Mouse (Mus musculus): ENCODE measurements around the gene Ltbp3. TPM values are rescaled to one million over a fixed set of nuclear protein-coding genes. Genes with fewer than 3 reads are reported as not detected.

Ltbp3 gene
- polyA plus RNA-seq, 1 experiment from 2014 or later = 22.3 TPM

DNA sequence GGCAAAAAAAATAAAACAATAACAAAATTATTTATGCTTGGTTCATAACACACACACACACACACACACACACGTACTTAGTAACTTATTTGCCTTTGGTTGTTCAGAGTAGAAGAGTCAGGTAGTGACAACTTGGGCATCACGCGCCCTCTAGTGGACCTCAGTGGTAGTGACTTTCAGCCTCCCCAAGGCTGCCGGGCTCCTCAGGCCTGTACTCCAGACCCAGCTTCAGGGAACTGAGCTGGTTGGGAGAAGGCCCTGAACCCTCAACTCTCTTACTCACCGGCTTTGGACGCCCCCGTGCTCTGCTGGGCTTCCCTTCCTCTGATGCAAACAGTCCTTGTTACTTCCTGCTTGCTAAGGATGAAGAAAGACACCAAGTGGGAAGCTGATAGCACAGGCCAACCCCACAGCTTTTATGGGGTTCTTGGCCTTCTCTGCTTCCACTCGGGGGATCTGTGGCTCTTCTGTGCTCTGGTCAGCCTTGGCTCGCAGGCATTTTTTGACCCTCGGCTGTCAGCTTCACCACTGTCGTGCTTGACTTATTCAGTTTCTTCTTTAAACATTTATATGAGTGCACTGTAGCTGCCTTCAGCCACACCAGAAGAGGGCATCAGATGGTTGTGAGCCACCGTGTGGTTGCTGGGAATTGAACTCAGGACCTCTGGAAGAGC is 45.9 kb downstream of the Ltbp3 start:
- Histone ChIP-seq H3K27me3 (ENCODE audit: insufficient read depth, low read length) (no peaks in the 10 kb centered on the region), H3K27ac (peak overlapping the region; percentile 60), H3K4me1 (replicated peaks; ENCODE audit: insufficient read depth, low read length) (0 out of 2 replicates have a peak, but pooled peaks cover 3% of the 10 kb centered on the region), H3K36me3 (ENCODE audit: insufficient read depth, low read length) (no peaks in the 10 kb centered on the region), H3K9me3 (replicated peaks; ENCODE audit: low read length) (no peaks in the 10 kb centered on the region), H3K9ac (ENCODE audit: low read depth, low read length) (no peak overlapping the region), H3K4me2 (ENCODE audit: low read length) (no peak overlapping the region), H3K4me3 (replicated peaks; ENCODE audit: low read depth, low read length) (no peak overlapping the region)
- peak; percentile 78 for ATAC-seq (replicated peaks; ENCODE audit: low FRiP score, low read depth)
- TF ChIP-seq CTCF (IDR thresholded peaks at IDR 0.05; ENCODE audit: low read depth) = peak; percentile 92
- peak; percentile 93 for DNase-seq (ENCODE audit: low spot score)
- WGBS = 4% methylated on average over 12 of the region's 12 CpGs

DNA sequence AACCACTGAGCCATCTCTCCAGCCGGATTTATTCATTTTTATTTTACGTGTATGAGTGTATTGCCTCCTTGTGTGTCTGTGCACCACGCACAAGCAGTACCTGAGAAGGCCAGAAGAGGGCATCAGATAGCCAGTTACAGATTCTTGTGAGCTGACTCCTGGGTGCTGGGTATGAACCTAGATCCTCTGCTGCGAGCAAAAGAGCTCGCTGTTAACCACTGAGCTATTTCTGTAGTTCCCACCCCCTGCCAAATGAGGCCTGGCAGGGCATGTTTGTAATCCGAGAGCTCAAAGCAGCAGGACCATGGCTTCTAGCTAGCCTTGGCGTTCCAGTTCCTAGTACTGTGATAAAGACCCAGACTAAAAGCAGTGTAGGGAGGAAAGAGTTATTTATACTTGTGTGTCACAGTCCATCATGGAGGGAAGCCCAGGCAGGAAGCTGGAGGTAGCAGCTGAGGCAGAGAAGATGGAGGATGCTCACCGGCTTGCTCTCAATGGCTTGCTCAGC is 46.5 kb downstream of the Ltbp3 start:
- TF ChIP-seq CTCF (IDR thresholded peaks at IDR 0.05; ENCODE audit: low read depth) = peak; percentile 91
- Histone ChIP-seq H3K4me2 (ENCODE audit: low read length) (no peak overlapping the region), H3K27ac (0 out of 2 replicates have a peak overlapping the region, but pooled peaks have one; percentile 21), H3K4me1 (replicated peaks; ENCODE audit: insufficient read depth, low read length) (0 out of 2 replicates have a peak, but pooled peaks cover 3% of the 10 kb centered on the region), H3K4me3 (replicated peaks; ENCODE audit: low read depth, low read length) (no peak overlapping the region), H3K36me3 (ENCODE audit: insufficient read depth, low read length) (no peaks in the 10 kb centered on the region), H3K27me3 (ENCODE audit: insufficient read depth, low read length) (no peaks in the 10 kb centered on the region), H3K9ac (ENCODE audit: low read depth, low read length) (0 out of 2 replicates have a peak overlapping the region, but pooled peaks have one; percentile 24), H3K9me3 (replicated peaks; ENCODE audit: low read length) (no peaks in the 10 kb centered on the region)
- peak; percentile 44 for ATAC-seq (replicated peaks; ENCODE audit: low FRiP score, low read depth)
- WGBS = 6% methylated on average over 8 of the region's 8 CpGs
- DNase-seq (ENCODE audit: low spot score) = peak; percentile 94

DNA sequence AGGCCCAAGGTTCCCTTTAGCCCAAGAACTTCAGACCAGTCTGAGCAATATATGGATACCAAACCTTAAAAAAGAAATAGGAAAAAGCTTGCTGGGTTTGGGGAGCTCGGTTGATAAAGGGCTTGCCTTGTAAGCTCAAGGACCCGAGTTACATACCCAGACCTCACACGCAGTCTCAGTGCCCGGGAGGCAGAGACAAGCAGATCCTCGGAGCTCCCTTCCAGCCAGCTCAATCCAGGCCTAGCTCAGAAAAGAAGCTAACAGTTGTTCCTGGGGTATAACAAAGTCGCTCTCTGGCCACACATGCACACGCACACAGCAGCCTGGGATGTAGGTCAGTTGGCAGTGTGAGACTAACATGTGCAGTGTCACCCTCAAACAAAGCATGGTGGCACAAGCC is 47.2 kb downstream of the Ltbp3 start:
- WGBS = 91% methylated on average over 7 of the region's 7 CpGs
- Histone ChIP-seq H3K27ac (no peak overlapping the region), H3K9ac (ENCODE audit: low read depth, low read length) (no peak overlapping the region), H3K4me1 (replicated peaks; ENCODE audit: insufficient read depth, low read length) (0 out of 2 replicates have a peak, but pooled peaks cover 3% of the 10 kb centered on the region), H3K4me3 (replicated peaks; ENCODE audit: low read depth, low read length) (no peak overlapping the region), H3K36me3 (ENCODE audit: insufficient read depth, low read length) (no peaks in the 10 kb centered on the region), H3K4me2 (ENCODE audit: low read length) (no peak overlapping the region), H3K9me3 (replicated peaks; ENCODE audit: low read length) (no peaks in the 10 kb centered on the region), H3K27me3 (ENCODE audit: insufficient read depth, low read length) (no peaks in the 10 kb centered on the region)
- ATAC-seq (replicated peaks; ENCODE audit: low FRiP score, low read depth) = no peak
- no peak for DNase-seq (ENCODE audit: low spot score)
- no peak for TF ChIP-seq CTCF (IDR thresholded peaks at IDR 0.05; ENCODE audit: low read depth)

DNA sequence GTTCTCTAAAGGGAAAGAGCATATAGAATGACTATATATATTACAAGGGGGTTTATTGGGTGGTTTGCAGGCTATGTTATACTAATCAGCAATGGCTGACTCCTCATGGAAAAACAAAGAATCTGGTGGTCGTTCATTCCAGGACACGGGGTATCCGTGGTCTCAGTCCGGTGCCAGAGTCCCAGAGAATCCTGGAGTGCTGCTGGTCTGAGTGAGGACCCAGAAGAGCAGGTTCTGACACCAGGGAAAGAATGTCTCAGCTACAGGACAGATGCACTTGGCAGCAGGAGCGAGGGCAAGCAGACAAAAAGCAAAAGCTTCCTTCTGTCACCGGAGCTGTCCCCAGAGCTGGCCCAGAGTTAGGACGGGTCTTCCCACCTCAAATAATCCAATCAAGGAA is 47.9 kb downstream of the Ltbp3 start:
- H3K4me2 ChIP-seq (ENCODE audit: low read length) = no peak overlapping the region
- H3K9ac ChIP-seq (ENCODE audit: low read depth, low read length) = no peak overlapping the region
- TF ChIP-seq CTCF (IDR thresholded peaks at IDR 0.05; ENCODE audit: low read depth) = no peak
- no peaks in the 10 kb centered on the region for H3K36me3 ChIP-seq (ENCODE audit: insufficient read depth, low read length)
- WGBS = 86% methylated on average over 7 of the region's 7 CpGs
- H3K4me3 ChIP-seq (replicated peaks; ENCODE audit: low read depth, low read length) = no peak overlapping the region
- ATAC-seq (replicated peaks; ENCODE audit: low FRiP score, low read depth) (no peak), DNase-seq (ENCODE audit: low spot score) (no peak)
- no peak overlapping the region for H3K27ac ChIP-seq
- no peaks in the 10 kb centered on the region for H3K9me3 ChIP-seq (replicated peaks; ENCODE audit: low read length)
- H3K4me1 ChIP-seq (replicated peaks; ENCODE audit: insufficient read depth, low read length) = 0 out of 2 replicates have a peak, but pooled peaks cover 3% of the 10 kb centered on the region
- H3K27me3 ChIP-seq (ENCODE audit: insufficient read depth, low read length) = no peaks in the 10 kb centered on the region

DNA sequence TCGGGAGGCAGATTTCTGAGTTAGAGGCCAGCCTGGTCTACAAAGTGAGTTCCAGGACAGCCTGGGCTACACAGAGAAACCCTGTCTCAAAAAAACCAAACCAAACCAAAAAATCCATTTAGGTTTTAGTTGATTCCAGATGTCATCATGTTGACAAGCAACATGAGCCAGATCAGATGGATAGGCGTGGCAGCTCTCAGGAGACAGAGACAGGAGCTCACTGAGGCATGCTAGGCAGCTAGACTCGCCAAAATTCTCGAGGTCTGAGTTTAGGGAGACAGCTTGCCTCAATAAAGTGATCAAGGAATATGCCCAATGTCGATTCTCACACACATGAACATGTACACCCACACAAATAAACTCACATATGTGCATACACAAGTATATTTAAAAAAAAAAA is 48.4 kb downstream of the Ltbp3 start:
- Histone ChIP-seq H3K4me2 (ENCODE audit: low read length) (no peak overlapping the region), H3K9me3 (replicated peaks; ENCODE audit: low read length) (no peaks in the 10 kb centered on the region), H3K27me3 (ENCODE audit: insufficient read depth, low read length) (no peaks in the 10 kb centered on the region), H3K4me3 (replicated peaks; ENCODE audit: low read depth, low read length) (no peak overlapping the region), H3K27ac (no peak overlapping the region), H3K36me3 (ENCODE audit: insufficient read depth, low read length) (no peaks in the 10 kb centered on the region), H3K9ac (ENCODE audit: low read depth, low read length) (no peak overlapping the region), H3K4me1 (replicated peaks; ENCODE audit: insufficient read depth, low read length) (0 out of 2 replicates have a peak, but pooled peaks cover 3% of the 10 kb centered on the region)
- TF ChIP-seq CTCF (IDR thresholded peaks at IDR 0.05; ENCODE audit: low read depth) = no peak
- 63% methylated on average over 5 of the region's 5 CpGs for WGBS
- DNase-seq (ENCODE audit: low spot score) = no peak
- no peak for ATAC-seq (replicated peaks; ENCODE audit: low FRiP score, low read depth)

DNA sequence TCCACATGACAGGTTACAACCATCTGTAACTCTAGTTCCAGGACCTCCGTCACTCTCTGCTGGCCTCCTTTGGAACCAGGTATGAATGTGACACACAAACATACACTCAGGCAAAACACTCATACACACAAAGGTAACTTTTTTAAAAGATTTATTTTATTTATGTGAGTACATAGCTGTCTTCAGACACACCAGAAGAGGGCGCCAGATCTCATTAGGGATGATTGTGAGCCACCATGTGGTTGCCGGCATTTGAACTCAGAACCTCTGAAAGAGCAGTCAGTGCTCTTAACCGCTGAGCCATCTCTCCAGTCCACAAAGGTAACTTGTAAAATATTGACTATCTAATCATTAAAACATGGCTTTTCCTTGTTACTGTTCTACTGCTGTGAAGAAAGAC is 50.6 kb downstream of the Ltbp3 start:
- H3K4me3 ChIP-seq (replicated peaks; ENCODE audit: low read depth, low read length) = no peak overlapping the region
- no peak overlapping the region for H3K9ac ChIP-seq (ENCODE audit: low read depth, low read length)
- DNase-seq (ENCODE audit: low spot score) (no peak), ATAC-seq (replicated peaks; ENCODE audit: low FRiP score, low read depth) (no peak)
- no peaks in the 10 kb centered on the region for H3K9me3 ChIP-seq (replicated peaks; ENCODE audit: low read length)
- H3K4me1 ChIP-seq (replicated peaks; ENCODE audit: insufficient read depth, low read length) = peaks cover 9% of the 10 kb centered on the region; the same call in 1 of the 2 replicates
- H3K4me2 ChIP-seq (ENCODE audit: low read length) = no peak overlapping the region
- H3K27me3 ChIP-seq (ENCODE audit: insufficient read depth, low read length) = no peaks in the 10 kb centered on the region
- peaks cover 13% of the 10 kb centered on the region for H3K36me3 ChIP-seq (ENCODE audit: insufficient read depth, low read length)
- WGBS = 70% methylated on average over 4 of the region's 4 CpGs
- H3K27ac ChIP-seq = no peak overlapping the region
- TF ChIP-seq CTCF (IDR thresholded peaks at IDR 0.05; ENCODE audit: low read depth) = peak; percentile 48
